Mouse (Mus musculus) kidney, postnatal 25 days (tissue): ENCODE data around the gene Pde9a.

Experiments used
- DNase-seq, 2 experiments: peaks; one replicate each; pipeline ENCODE4 v3.0.0; 2021; ENCODE audit warnings: mixed read lengths in 2 of 2

Pde9a gene

GRCm38 (mm10) chr17:31519344-31519945 lies 133.4 kb downstream of the Pde9a start:
- DNase-seq: no peak

GRCm38 (mm10) chr17:31519946-31520838 lies 134.2 kb downstream of the Pde9a start, which contains the start of the genes Wdr4 and Ndufv3:
Wdr4 (minus strand) TSS chr17:31519980.
Ndufv3 (plus strand) TSS chr17:31520115.
- peak; percentile 100 for DNase-seq

- DNase-seq: peak; percentile 87
These were observed 134.9 kb downstream of the Pde9a start for GRCm38 (mm10) chr17:31520895-31521294.

DNA sequence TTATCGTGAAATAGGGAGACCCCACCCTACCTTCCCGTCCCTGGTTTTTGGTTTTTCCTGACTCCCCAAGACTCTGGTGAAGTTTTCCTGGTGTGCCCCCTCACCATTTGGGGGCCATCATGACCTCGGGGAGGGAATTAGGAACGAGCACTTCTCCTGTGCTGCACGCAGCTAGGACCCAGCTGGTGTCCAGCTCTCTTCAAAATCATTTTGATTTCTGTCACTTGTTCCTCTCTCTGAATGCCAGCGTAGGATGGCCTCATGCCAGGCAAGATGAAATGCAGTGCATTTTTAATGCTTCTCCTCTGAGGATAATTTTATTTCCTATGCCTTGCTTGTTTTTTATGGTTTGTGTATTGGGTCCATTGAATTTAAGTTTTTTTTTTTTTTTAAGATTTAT lies 135.9 kb downstream of the Pde9a start:
- DNase-seq: no peak

DNA sequence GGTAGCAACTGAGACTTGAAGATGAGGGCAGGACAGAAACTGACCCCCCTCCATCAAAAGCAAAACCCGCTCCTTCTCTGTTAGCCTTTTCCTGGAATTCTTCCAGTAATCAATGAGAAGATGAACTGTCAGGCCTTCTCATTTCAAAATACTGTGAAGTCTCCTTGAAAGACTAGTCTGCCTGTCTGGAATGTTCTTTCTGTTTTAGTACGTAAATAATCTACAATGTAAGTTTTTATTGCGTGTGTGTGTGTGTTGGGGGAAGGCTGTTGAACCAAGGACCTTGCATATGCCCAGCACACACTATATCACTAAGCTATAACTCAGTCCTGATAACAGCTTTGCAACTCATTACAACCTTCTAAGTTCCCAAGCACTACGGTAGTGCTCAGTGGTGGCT lies 139.1 kb downstream of the Pde9a start:
- no peak for DNase-seq

DNA sequence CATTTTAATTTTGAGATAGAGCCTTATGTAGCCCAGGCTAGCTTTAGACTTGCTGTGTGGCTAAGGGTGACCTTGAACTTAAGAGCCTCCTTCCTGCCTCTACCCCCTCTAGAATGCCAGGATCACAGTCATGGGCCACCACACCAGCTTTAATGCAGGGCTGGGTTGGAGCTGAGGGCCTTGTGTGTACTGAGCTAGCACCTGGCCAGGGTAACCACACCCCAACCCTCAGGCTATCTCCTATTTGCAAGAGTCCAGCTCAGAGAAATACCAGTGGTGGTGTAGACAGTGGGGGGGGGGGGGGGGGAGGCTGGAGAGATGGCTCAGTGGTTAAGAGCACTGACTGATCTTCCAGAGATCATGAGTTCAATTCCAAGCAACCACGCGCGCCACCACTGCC lies 139.8 kb downstream of the Pde9a start:
- no peak for DNase-seq
